Mouse (Mus musculus): ENCODE results near the gene Rasgef1c.
A peak's percentile ranks its signal among the peaks of the same experiment; 100 is the strongest.

Rasgef1c gene

GRCm38 (mm10) chr11:49927169-49927568 is 25.5 kb downstream of the Rasgef1c start:
- DNase-seq = peak; percentile 66

- no peak for DNase-seq
Measured at GRCm38 (mm10) chr11:49927670-49928069, 26.0 kb downstream of the Rasgef1c start.

GRCm38 (mm10) chr11:49931037-49931625 is 29.5 kb downstream of the Rasgef1c start:
- no peak for DNase-seq

- DNase-seq = peak; percentile 81
Measured at GRCm38 (mm10) chr11:49931853-49932252, 30.2 kb downstream of the Rasgef1c start.

GRCm38 (mm10) chr11:49933811-49934210 is 32.2 kb downstream of the Rasgef1c start:
- DNase-seq = no peak

DNA sequence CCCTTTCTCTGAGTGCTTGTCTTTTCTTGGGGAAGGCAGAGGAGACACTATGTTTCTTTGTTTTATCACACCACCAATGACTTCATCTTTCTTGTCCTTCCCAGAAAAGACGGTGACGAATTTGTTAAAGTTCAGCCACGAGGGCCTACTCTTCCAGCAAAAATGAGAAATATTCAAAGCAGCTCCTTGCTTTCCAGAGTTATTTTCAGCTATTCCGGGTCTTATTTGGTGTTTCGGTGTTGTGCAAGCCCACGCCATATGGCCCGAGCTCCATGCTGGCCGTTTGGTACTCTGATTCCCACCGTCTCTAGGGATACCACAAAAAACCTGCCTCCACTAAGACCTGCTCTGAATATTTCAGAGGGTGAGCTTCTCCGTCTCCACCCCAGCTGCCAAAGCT is 32.7 kb downstream of the Rasgef1c start:
- DNase-seq = no peak

GRCm38 (mm10) chr11:49936458-49936857 is 34.8 kb downstream of the Rasgef1c start:
- DNase-seq = no peak

GRCm38 (mm10) chr11:49937779-49938178 is 36.1 kb downstream of the Rasgef1c start:
- DNase-seq = no peak

DNA sequence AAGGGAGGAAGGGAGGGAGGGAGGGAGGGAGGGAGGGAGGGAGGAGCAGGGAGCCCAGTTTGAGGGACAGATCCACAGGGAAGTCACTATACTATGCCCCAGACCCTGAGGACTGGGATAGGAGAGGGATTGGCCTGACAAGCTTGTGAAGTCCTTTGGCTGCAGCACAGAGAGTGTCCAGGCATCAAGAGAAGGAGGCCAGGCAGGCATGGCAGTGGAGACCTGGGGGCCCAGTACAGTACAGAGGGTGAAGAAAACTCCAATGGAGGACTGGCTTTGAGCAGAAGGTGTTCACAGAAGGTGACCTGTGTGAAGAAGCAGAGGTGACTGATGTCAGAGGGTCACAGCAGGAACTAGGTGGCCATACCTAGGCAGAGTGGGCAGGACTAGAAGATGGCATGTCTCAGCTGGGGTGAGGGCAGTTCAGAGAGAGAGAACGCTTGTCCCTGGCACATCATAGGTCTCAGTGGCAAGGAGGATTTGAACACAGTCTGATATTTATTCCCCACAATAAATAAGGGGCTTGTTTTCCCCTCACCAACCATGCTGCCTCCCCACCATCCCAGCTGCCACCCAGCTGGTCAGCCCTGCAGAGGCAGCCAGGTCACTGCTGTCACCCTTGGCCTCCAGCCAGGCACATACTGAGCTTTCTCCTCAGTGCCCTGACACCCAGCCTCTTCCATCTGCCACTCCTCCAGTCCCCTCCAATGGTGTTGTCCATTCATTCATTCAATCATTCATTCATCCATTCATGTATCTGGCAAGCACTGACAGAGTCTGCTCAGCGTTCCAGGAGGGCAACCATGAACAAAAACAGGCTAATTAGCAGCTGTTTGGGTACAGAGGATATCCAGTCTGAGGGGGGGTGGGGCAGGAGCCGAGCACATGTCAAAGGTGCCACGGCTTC is 36.9 kb downstream of the Rasgef1c start:
- peak; percentile 19 for DNase-seq

GRCm38 (mm10) chr11:49942841-49943240 is 41.2 kb downstream of the Rasgef1c start:
- DNase-seq = no peak

- DNase-seq = no peak
Measured at GRCm38 (mm10) chr11:49943901-49944300, 42.3 kb downstream of the Rasgef1c start.

DNA sequence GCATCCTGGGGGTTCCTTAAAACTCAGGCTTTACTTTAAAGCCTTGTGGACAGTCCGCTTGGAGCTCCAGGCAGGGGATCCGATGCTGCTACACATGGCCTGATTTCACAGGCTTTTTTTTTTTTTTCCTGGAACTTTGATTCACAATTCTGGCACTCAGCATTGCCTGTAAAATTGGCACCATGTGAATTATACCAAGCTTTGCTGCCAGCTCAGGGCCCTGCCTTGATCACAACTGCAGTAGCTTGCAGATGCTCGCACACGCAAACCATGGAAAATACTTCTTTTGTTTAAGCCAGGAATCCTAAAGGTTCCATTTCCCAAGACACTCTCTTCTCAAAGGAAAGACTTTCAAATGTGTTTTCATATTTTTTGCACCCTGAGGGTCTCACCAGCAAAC is 44.1 kb downstream of the Rasgef1c start:
- no peak for DNase-seq

GRCm38 (mm10) chr11:49949839-49950238 is 48.2 kb downstream of the Rasgef1c start:
- no peak for DNase-seq

- no peak for DNase-seq
Measured at GRCm38 (mm10) chr11:49953616-49954015, 52.0 kb downstream of the Rasgef1c start.

DNA sequence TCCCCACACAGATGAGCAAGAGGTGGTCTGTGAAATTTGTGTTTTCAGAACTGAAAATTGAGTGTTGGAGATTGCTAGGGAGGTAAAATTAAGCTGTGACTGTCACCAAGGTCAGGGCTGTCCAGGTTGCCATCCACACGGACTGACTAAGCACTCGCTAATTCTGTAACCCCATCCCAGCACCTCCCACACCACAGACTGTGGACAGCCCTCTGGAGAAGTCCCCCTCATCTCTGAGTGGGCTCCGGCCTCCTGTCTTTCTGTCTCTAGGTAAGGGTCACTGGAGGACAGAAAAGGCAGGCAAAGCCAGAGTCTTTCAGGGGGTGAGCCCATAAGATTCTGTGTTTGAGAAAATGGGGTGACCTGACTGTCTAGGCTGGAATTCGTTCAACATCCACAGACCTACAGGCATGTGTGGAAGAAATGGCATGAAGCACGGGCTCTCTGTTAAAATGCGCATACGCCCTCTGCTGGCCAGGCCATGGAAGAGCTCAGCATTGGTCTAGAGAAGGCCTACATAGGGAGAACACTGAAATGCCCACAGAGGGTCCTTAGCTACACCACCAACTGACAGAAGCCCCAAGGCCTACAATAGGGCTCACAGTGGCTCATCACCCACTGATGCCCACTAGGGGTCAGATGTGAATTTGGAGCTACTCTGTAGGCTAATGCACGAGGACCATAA is 54.1 kb downstream of the Rasgef1c start:
- DNase-seq = peak; percentile 83

GRCm38 (mm10) chr11:49958017-49958416 is 56.4 kb downstream of the Rasgef1c start:
- DNase-seq = no peak

DNA sequence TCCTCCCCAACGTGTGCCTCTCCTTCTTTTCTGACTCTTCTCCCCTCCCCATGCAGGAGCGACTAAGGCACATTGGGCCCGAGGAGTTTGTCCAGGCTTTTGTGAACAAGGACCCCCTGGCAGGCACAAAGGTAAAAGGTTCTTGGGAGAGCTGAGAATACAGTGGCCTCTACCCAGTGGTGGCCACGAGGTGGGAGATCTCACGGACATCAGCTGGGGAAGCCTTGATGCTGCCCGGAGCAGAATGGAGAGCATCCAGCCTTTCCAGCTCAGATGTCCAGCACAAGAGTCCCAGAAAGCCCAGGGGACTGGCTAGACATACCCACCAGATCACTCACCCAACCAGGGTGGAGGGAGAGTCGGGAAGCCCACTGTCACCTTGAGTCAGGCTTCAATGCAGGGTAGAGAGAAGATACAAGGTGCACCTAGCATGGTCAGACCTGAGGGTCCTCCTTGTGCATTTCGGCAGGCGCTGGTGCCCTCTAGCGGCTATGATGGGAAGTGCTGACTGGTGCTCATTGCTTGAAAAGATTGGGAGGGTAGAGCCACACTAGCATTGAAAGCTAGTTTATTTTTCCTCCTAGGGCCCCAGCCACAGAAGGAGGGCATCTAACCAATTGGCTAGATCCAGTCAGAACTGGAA is 59.6 kb downstream of the Rasgef1c start:
- peak; percentile 80 for DNase-seq

DNA sequence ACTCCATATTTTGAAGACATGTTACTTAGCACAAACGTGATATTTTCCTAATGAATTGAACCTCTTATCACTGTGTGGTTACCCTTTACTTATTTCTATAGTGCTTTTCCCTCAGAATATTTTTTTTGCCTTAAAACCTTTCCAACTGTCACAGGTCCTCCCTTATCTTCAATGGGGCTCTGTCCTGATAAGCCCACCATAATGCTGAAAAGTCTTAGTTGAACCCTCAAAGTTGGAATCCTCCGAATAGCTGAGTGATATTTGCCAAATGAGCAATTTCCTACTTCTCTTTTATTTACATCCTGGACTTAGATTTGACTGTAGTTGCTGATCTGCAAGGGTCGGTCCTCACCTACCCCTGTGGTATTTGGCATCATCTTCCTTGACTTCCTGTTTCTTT is 63.7 kb downstream of the Rasgef1c start:
- no peak for DNase-seq

- no peak for DNase-seq
Measured at GRCm38 (mm10) chr11:49969692-49970091, 68.1 kb downstream of the Rasgef1c start.

DNA sequence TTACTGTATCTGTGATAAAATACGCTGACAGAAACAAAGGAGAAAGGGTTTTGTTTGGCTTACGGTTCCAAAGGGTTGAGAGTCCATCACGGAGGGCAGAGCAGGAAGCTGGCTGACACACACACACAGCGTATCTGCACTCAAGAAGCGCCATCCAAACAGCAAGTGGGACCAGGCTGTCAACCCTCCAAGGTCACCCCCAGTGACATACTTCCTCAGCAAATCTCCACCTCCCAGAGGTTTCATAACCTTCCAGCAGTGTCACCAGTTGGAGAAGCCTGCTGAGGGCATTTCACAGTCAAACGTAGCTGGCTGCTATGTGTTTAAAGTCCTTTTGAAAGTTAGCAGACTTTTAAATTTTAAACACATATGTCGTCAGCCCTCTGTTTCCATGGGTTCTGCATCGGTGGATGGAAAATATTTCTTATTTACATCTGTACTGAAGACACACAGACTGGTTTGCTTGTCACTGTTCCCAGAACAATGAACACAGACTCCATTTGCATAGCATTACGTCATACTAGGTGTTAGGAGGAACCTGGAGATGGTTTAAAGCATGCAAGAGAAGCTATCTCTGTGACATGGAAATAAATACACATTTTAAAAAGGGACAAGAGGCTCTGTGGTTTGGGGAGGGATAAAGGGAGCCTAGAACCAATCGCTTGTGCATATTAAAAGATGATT is 72.2 kb downstream of the Rasgef1c start:
- no peak for DNase-seq

GRCm38 (mm10) chr11:49974675-49975074 is 73.0 kb downstream of the Rasgef1c start:
- DNase-seq = no peak

GRCm38 (mm10) chr11:49977963-49978568 is 76.4 kb downstream of the Rasgef1c start:
- DNase-seq = no peak
